8 mouse cellular contexts compared by ENCODE assay signal in genomic region chr2:73529356-73530330, GRCm38 (mm10). TPM values are rescaled to one million over a fixed set of nuclear protein-coding genes. Genes with fewer than 3 reads are reported as not detected.
DNase-seq lines count a peak whose midpoint lies in the region; ATAC-seq and TF ChIP-seq lines count a peak whose summit lies in the region.

Gene Wipf1, minus strand, starts transcription at chr2:73529734.

- WGBS in embryonic facial prominence, embryonic 11.5 days: 2% methylated on average over 53 of the region's 66 CpGs
- 2% methylated on average over 65 of the region's 66 CpGs for WGBS in limb, embryonic 12.5 days
- WGBS in midbrain, embryonic 12.5 days: 1% methylated on average over 64 of the region's 66 CpGs
- 3% methylated on average over 66 of the region's 66 CpGs for WGBS in small intestine, adult 2 months

- TF ChIP-seq CTCF in small intestine, adult 2 months (IDR thresholded peaks at IDR 0.05; ENCODE audit: extremely low read depth, insufficient read length, insufficient replicate concordance, low read depth, low read length): no peak

- H3K4me2 ChIP-seq in embryonic facial prominence, embryonic 11.5 days (ENCODE audit: low read depth, low read length): peak within 1 kb of the TSS; percentile 85
- peak within 1 kb of the TSS; percentile 74 for H3K4me2 ChIP-seq in limb, embryonic 12.5 days
- H3K4me2 ChIP-seq in midbrain, embryonic 12.5 days (replicated peaks): peak within 1 kb of the TSS; percentile 90

- no peak for ATAC-seq in erythroblast, adult 5-6 weeks (replicated peaks; ENCODE audit: low FRiP score, poor library complexity, severe bottlenecking)
- peak; percentile 83 for ATAC-seq in embryonic facial prominence, embryonic 11.5 days (replicated peaks; ENCODE audit: insufficient number of reproducible peaks, low FRiP score, low TSS enrichment, low read depth)
- ATAC-seq in limb, embryonic 12.5 days (ENCODE audit: insufficient number of reproducible peaks, insufficient read depth, low FRiP score, low TSS enrichment, low read depth): peak; percentile 75
- ATAC-seq in midbrain, embryonic 12.5 days (ENCODE audit: low FRiP score, low read depth): peak; percentile 89

- DNase-seq in embryonic facial prominence, embryonic 11.5 days (ENCODE audit: low spot score): peak; percentile 83
- peak; percentile 85 for DNase-seq in heart, adult 8-10 months (ENCODE audit: low spot score)
- DNase-seq in kidney, adult 18-20 months: peak; percentile 88

- peaks cover 37% of the 10 kb centered on the region for H3K27me3 ChIP-seq in erythroblast, embryonic 14.5 days (ENCODE audit: control insufficient read depth)
- H3K27me3 ChIP-seq in embryonic facial prominence, embryonic 11.5 days (ENCODE audit: control insufficient read depth, insufficient read depth, low read length): no peaks in the 10 kb centered on the region
- no peaks in the 10 kb centered on the region for H3K27me3 ChIP-seq in limb, embryonic 12.5 days
- peaks cover 21% of the 10 kb centered on the region; the same call in 1 of the 2 replicates for H3K27me3 ChIP-seq in midbrain, embryonic 12.5 days
- peaks cover 4% of the 10 kb centered on the region; the same call in 1 of the 2 replicates for H3K27me3 ChIP-seq in small intestine, adult 2 months (ENCODE audit: control insufficient read depth, insufficient read depth, low read length)

- H3K27ac ChIP-seq in embryonic facial prominence, embryonic 11.5 days (replicated peaks; ENCODE audit: low read depth, low read length): peak within 1 kb of the TSS; percentile 81
- peak within 1 kb of the TSS; percentile 95 for H3K27ac ChIP-seq in limb, embryonic 12.5 days
- peak within 1 kb of the TSS; percentile 49 for H3K27ac ChIP-seq in midbrain, embryonic 12.5 days (replicated peaks)
- peak within 1 kb of the TSS; percentile 96 for H3K27ac ChIP-seq in small intestine, adult 2 months (ENCODE audit: insufficient read depth, low read depth, low read length)

- H3K9ac ChIP-seq in embryonic facial prominence, embryonic 11.5 days (replicated peaks; ENCODE audit: low read length): peak within 1 kb of the TSS; percentile 98
- H3K9ac ChIP-seq in limb, embryonic 12.5 days (replicated peaks): peak within 1 kb of the TSS; percentile 98
- peak within 1 kb of the TSS; percentile 91 for H3K9ac ChIP-seq in midbrain, embryonic 12.5 days (replicated peaks)

- TF ChIP-seq POLR2A in small intestine, adult 2 months (IDR thresholded peaks at IDR 0.05; ENCODE audit: low read depth, low read length): peak; percentile 35; the same call in 1 of the 2 replicates

- peaks cover 43% of the 10 kb centered on the region for H3K4me1 ChIP-seq in erythroblast, embryonic 14.5 days (ENCODE audit: control insufficient read depth)
- H3K4me1 ChIP-seq in embryonic facial prominence, embryonic 11.5 days (ENCODE audit: control insufficient read depth, insufficient read depth, low read length): peaks cover 3% of the 10 kb centered on the region; the same call in 1 of the 2 replicates
- peaks cover 35% of the 10 kb centered on the region for H3K4me1 ChIP-seq in limb, embryonic 12.5 days (replicated peaks)
- peaks cover 26% of the 10 kb centered on the region for H3K4me1 ChIP-seq in midbrain, embryonic 12.5 days
- H3K4me1 ChIP-seq in small intestine, adult 2 months (ENCODE audit: control insufficient read depth, insufficient read depth, insufficient read length, low read length): peaks cover 22% of the 10 kb centered on the region

- no peaks in the 10 kb centered on the region for H3K9me3 ChIP-seq in erythroblast, embryonic 14.5 days (ENCODE audit: control insufficient read depth, low read length)
- no peaks in the 10 kb centered on the region for H3K9me3 ChIP-seq in embryonic facial prominence, embryonic 11.5 days (replicated peaks; ENCODE audit: control insufficient read depth, low read length)
- H3K9me3 ChIP-seq in limb, embryonic 12.5 days: no peaks in the 10 kb centered on the region
- H3K9me3 ChIP-seq in midbrain, embryonic 12.5 days: no peaks in the 10 kb centered on the region

- H3K4me3 ChIP-seq in erythroblast, embryonic 14.5 days (replicated peaks): peak within 1 kb of the TSS; percentile 71
- peak within 1 kb of the TSS; percentile 85 for H3K4me3 ChIP-seq in embryonic facial prominence, embryonic 11.5 days (ENCODE audit: low read depth, low read length)
- H3K4me3 ChIP-seq in limb, embryonic 12.5 days (replicated peaks): peak within 1 kb of the TSS; percentile 94
- peak within 1 kb of the TSS; percentile 89 for H3K4me3 ChIP-seq in midbrain, embryonic 12.5 days
- H3K4me3 ChIP-seq in small intestine, adult 2 months (ENCODE audit: low read depth, low read length): peak within 1 kb of the TSS; percentile 98

- no peaks in the 10 kb centered on the region for H3K36me3 ChIP-seq in erythroblast, embryonic 14.5 days (ENCODE audit: control insufficient read depth)
- no peaks in the 10 kb centered on the region for H3K36me3 ChIP-seq in embryonic facial prominence, embryonic 11.5 days (replicated peaks; ENCODE audit: control insufficient read depth, insufficient read depth, low read depth, low read length)
- no peaks in the 10 kb centered on the region; the same call in 1 of the 2 replicates for H3K36me3 ChIP-seq in limb, embryonic 12.5 days
- no peaks in the 10 kb centered on the region for H3K36me3 ChIP-seq in midbrain, embryonic 12.5 days
- no peaks in the 10 kb centered on the region for H3K36me3 ChIP-seq in small intestine, adult 2 months (ENCODE audit: control insufficient read depth, insufficient read depth, low read length)

RNA-seq across cellular contexts. Expression of gene Wipf1, which starts in this region (rescaled TPM):
- 1.1 and 1.7 TPM in 2 replicates for polyA plus RNA-seq in erythroblast, embryonic 14.5 days (2012)
- 17.3 and 23.6 TPM in 2 replicates for total RNA-seq in erythroblast, adult 5-6 weeks (2015; ENCODE audit: low replicate concordance)
- total RNA-seq in erythroblast, adult 5-6 weeks (2017; ENCODE audit: low replicate concordance): 4.5 and 4.7 TPM in 2 replicates
- 15.9 and 17.5 TPM in 2 replicates for polyA plus RNA-seq in embryonic facial prominence, embryonic 11.5 days (2014; fragmentation: Nextera tagmentation; extraction: Ambion mirVana)
- 10 to 100 TPM; 11.5 to 14.6 (median 13.3) TPM for total RNA-seq in heart, adult 8-10 months (2022)
- 16.1 and 17.7 TPM in 2 replicates for polyA plus RNA-seq in limb, embryonic 12.5 days (2016; fragmentation: Nextera tagmentation; extraction: Ambion mirVana)
- 5.1 and 5.3 TPM in 2 replicates for polyA plus RNA-seq in midbrain, embryonic 12.5 days (2016; fragmentation: Nextera tagmentation; extraction: Ambion mirVana)
- 8.5 and 18.9 TPM in 2 replicates for polyA plus RNA-seq in small intestine, adult 2 months (2012; rRNA removed)
